Mouse (Mus musculus): ENCODE measurements around the gene Olfr772. TPM values are rescaled to one million over a fixed set of nuclear protein-coding genes. Genes with fewer than 3 reads are reported as not detected.
"Not testable (repeated sequence)": the region's sequence is repeated elsewhere in the genome, so short reads cannot be mapped to it uniquely, and the experiment has no call there.

The Olfr772 gene
- total RNA-seq (2017) = not detected in 3 replicates

- not testable (repeated sequence) for ATAC-seq (replicated peaks; ENCODE audit: insufficient number of reproducible peaks, low FRiP score, low TSS enrichment, poor library complexity, severe bottlenecking)
Measured at GRCm38 (mm10) chr10:129177821-129178220, at the start of gene Olfr772. Olfr772 (minus strand) TSS chr10:129177921.

GRCm38 (mm10) chr10:129187319-129187718, 9.6 kb upstream of the Olfr772 start, which contains the start of gene Olfr773:
Olfr773 (minus strand) TSS chr10:129187419.
- not testable (repeated sequence) for ATAC-seq (replicated peaks; ENCODE audit: insufficient number of reproducible peaks, low FRiP score, low TSS enrichment, poor library complexity, severe bottlenecking)

DNA sequence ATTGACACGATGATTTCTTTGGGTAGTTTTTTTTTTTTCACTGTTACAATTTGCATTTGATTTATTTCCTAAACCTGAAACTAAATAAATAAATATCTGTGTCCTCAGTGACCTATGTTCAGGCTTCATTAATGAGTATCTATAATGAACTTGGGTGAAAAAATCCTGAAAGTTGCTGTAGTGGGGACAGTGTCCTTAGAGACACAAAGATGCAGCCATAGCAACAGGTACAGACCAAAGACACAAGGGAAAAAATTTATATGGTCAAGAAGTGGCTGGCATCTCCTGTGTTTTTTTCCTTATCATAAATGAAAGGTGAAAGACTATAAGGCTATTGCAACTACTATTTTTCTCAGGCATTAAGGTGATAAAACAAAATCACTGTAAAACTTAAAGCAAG, 13.1 kb downstream of the Olfr772 start, which contains the start of gene Olfr771:
Gene Olfr771, minus strand, starts transcription at position 101 of the 400 bp plus-strand sequence.
- no peak for ATAC-seq (replicated peaks; ENCODE audit: insufficient number of reproducible peaks, low FRiP score, low TSS enrichment, poor library complexity, severe bottlenecking)

- no peak for ATAC-seq (replicated peaks; ENCODE audit: insufficient number of reproducible peaks, low FRiP score, low TSS enrichment, poor library complexity, severe bottlenecking)
Measured at GRCm38 (mm10) chr10:129138898-129139297, 38.8 kb downstream of the Olfr772 start, which contains the start of gene Olfr770. Olfr770 (minus strand) TSS chr10:129138998.

Other genes with a start within 250 kb of the Olfr772 start
- gene Itga7, start 244.1 kb downstream of the Olfr772 start, total RNA-seq (2017) = 0.19 to 0.53 TPM in 2 of 3 replicates, not detected in the other
- gene Mettl7b, start 216.9 kb downstream of the Olfr772 start, total RNA-seq (2017) = not detected in 3 replicates
- gene Olfr9, start 188.5 kb downstream of the Olfr772 start, total RNA-seq (2017) = not detected in 3 replicates
- gene Olfr763, start 167.1 kb downstream of the Olfr772 start, total RNA-seq (2017) = not detected in 3 replicates
- gene Olfr764-ps1, start 138.0 kb downstream of the Olfr772 start, total RNA-seq (2017) = not detected in 3 replicates
- not detected in 3 replicates for gene Olfr765, start 127.9 kb downstream of the Olfr772 start, total RNA-seq (2017)
- not detected in 3 replicates for gene Olfr766-ps1, start 108.9 kb downstream of the Olfr772 start, total RNA-seq (2017)
- not detected in 3 replicates for gene Olfr767, start 95.0 kb downstream of the Olfr772 start, total RNA-seq (2017)
- gene Olfr768, start 78.5 kb downstream of the Olfr772 start, total RNA-seq (2017) = not detected in 3 replicates
- gene Olfr769, start 60.1 kb downstream of the Olfr772 start, total RNA-seq (2017) = not detected in 3 replicates
- not detected in 3 replicates for gene Olfr770, start 38.9 kb downstream of the Olfr772 start, total RNA-seq (2017)
- not detected in 3 replicates for gene Olfr771, start 13.2 kb downstream of the Olfr772 start, total RNA-seq (2017)
- gene Olfr773, start 9.5 kb upstream of the Olfr772 start, total RNA-seq (2017) = not detected in 3 replicates
- gene Olfr774, start 58.3 kb upstream of the Olfr772 start, total RNA-seq (2017) = not detected in 3 replicates
- gene Olfr775, start 70.5 kb upstream of the Olfr772 start, total RNA-seq (2017) = not detected in 3 replicates
- not detected in 3 replicates for gene Olfr776, start 81.2 kb upstream of the Olfr772 start, total RNA-seq (2017)
- not detected in 3 replicates for gene Olfr777, start 93.6 kb upstream of the Olfr772 start, total RNA-seq (2017)
- gene Olfr780, start 140.2 kb upstream of the Olfr772 start, total RNA-seq (2017) = not detected in 3 replicates
- gene Olfr781, start 150.9 kb upstream of the Olfr772 start, total RNA-seq (2017) = not detected in 3 replicates
- gene Olfr782, start 170.9 kb upstream of the Olfr772 start, total RNA-seq (2017) = not detected in 3 replicates
- 0.19 TPM in 1 of 3 replicates, not detected in the others for gene Olfr784, start 206.2 kb upstream of the Olfr772 start, total RNA-seq (2017)
- gene Olfr785, start 227.5 kb upstream of the Olfr772 start, total RNA-seq (2017) = not detected in 3 replicates
- gene Olfr786, start 249.4 kb upstream of the Olfr772 start, total RNA-seq (2017) = not detected in 3 replicates